Mouse (Mus musculus) G1E (cell line): ENCODE data around the gene Chn2.

Source experiments
- CTCF ChIP-seq: IDR thresholded peaks from 2 replicates; pipeline ENCODE4 v1.5.1; 2012; ENCODE audit warnings: low read depth, low read length, inconsistent platforms, mixed read lengths
- GATA1 ChIP-seq: IDR thresholded peaks from 2 replicates; pipeline ENCODE4 v1.6.1; 2012; ENCODE audit warnings: borderline replicate concordance, low read length, inconsistent platforms, mixed read lengths
- TAL1 ChIP-seq: conservative IDR thresholded peaks from 2 replicates; pipeline ENCODE4 v1.6.1; 2012; ENCODE audit warnings: low read depth, low read length, inconsistent platforms, mixed read lengths

- TF ChIP-seq GATA1 (no peak), CTCF (no peak), TAL1 (no peak)
These were observed 189.1 kb downstream of the Chn2 start for GRCm38 (mm10) chr6:54228421-54228820.
